ENCODE assay signal across 8 mouse cellular contexts in genomic region chr13:107676310-107677090, GRCm38 (mm10).
DNase-seq lines count a peak whose midpoint lies in the region; ATAC-seq and TF ChIP-seq lines count a peak whose summit lies in the region.

No protein-coding gene starts in this region.

- 0 out of 2 replicates have a peak, but pooled peaks cover 2% of the 10 kb centered on the region for H3K27me3 ChIP-seq in heart, postnatal 0 days (ENCODE audit: control insufficient read depth, insufficient read depth, low read length)

- no peak for TF ChIP-seq CTCF in embryonic fibroblast, embryonic 13.5 days (IDR thresholded peaks at IDR 0.05; ENCODE audit: borderline replicate concordance, insufficient read depth, low read length)
- TF ChIP-seq CTCF in heart, postnatal 0 days (IDR thresholded peaks at IDR 0.05; ENCODE audit: low read depth), result no peak

- no peaks in the 10 kb centered on the region for H3K36me3 ChIP-seq in heart, postnatal 0 days (replicated peaks; ENCODE audit: control insufficient read depth, insufficient read depth, low read length)

- TF ChIP-seq POLR2A in embryonic fibroblast, embryonic 13.5 days (IDR thresholded peaks at IDR 0.05; ENCODE audit: low read depth, low read length), result peak; percentile 32; the same call in 1 of the 2 replicates

- TF ChIP-seq EP300 in heart, postnatal 0 days (IDR thresholded peaks at IDR 0.05; ENCODE audit: low read depth), result no peak

- H3K4me3 ChIP-seq in embryonic fibroblast, embryonic 13.5 days (ENCODE audit: insufficient read depth, low read length), result no peak overlapping the region
- H3K4me3 ChIP-seq in heart, postnatal 0 days (ENCODE audit: low read depth, low read length), result no peak overlapping the region

- peak; percentile 13 for DNase-seq in adrenal gland, adult 8-10 months
- peak; percentile 66 for DNase-seq in heart, postnatal 0 days (ENCODE audit: low spot score)
- DNase-seq in kidney, postnatal 14 days, result peak; percentile 75
- peak; percentile 76 to 90 for DNase-seq in lung, postnatal 4 days
- DNase-seq in retina, postnatal 1 day, result no peak
- no peak for DNase-seq in cerebellum, adult 18-20 months
- no peak for DNase-seq in retina, embryonic 14.5 days (ENCODE audit: low spot score)

- ATAC-seq in heart, postnatal 0 days (ENCODE audit: insufficient read depth, low read depth), result peak; percentile 86

- no peak overlapping the region for H3K9ac ChIP-seq in heart, postnatal 0 days (replicated peaks; ENCODE audit: low read depth, low read length)

- H3K4me1 ChIP-seq in embryonic fibroblast, embryonic 13.5 days (ENCODE audit: control insufficient read depth, insufficient read depth, low read length), result 0 out of 2 replicates have a peak, but pooled peaks cover 2% of the 10 kb centered on the region
- H3K4me1 ChIP-seq in heart, postnatal 0 days (ENCODE audit: control insufficient read depth, insufficient read depth), result no peaks in the 10 kb centered on the region; the same call in 1 of the 2 replicates

- peak overlapping the region; percentile 74 for H3K27ac ChIP-seq in embryonic fibroblast, embryonic 13.5 days (ENCODE audit: insufficient read depth, low read length)
- H3K27ac ChIP-seq in heart, postnatal 0 days (ENCODE audit: low read depth), result peak overlapping the region; percentile 64

- WGBS in heart, postnatal 0 days, result 22% methylated on average over 9 of the region's 9 CpGs

- H3K9me3 ChIP-seq in heart, postnatal 0 days (replicated peaks; ENCODE audit: control insufficient read depth, low read length), result no peaks in the 10 kb centered on the region

- no peak overlapping the region for H3K4me2 ChIP-seq in heart, postnatal 0 days (ENCODE audit: low read depth, low read length)

Comparison
In these comparisons a context has a peak if more than half of its experiments do, and no peak if none do; other contexts are left out.
1. DNase-seq: peak in adrenal gland, adult 8-10 months (single experiment), heart, postnatal 0 days (single experiment), kidney, postnatal 14 days (single experiment) and lung, postnatal 4 days (2 of 2); none in retina, postnatal 1 day (single experiment), cerebellum, adult 18-20 months (0 of 2) and retina, embryonic 14.5 days (single experiment).